ENCODE assay signal across 27 mouse cellular contexts in the genomic region with DNA sequence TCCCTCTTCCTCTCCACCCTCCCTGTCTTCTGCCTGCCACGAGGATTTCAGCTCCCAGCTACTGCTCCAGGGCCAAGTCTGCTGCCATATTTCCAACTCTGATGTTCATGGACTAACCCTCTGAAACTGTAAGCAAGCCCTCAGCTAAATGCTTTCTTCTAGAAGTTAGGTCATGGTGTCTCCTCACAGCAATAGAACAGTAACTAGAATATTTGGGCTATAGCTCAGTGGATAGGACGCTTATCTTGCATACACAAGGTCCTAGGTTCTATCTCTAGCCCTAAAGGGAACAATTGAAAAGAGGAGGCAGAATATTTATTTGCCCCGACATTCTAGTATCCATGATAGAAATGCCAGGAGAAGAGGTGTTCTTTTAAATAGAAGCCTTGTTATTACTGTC. TPM values are rescaled to one million over a fixed set of nuclear protein-coding genes. Genes with fewer than 3 reads are reported as not detected.
DNase-seq lines count a peak whose midpoint lies in the region; ATAC-seq and TF ChIP-seq lines count a peak whose summit lies in the region.
"Had no signal": no experiment of that assay in that cellular context is flagged by ENCODE, and none has a peak within 500 bp of the region (broad histone marks: within the 10 kb centered on the region; RNA-seq: fewer than 3 reads in every experiment).

No protein-coding gene starts in this region.

- no peak for DNase-seq in gastrocnemius, adult 2 months
- DNase-seq in gastrocnemius, postnatal 25 days: no peak
- DNase-seq in heart, postnatal 0 days (ENCODE audit: low spot score): no peak
- no peak for DNase-seq in heart, postnatal 14 days
- no peak for DNase-seq in lung, postnatal 0 days (ENCODE audit: low spot score)
- DNase-seq in lung, postnatal 14 days: no peak
- no peak for DNase-seq in ovary, postnatal 36 days (ENCODE audit: low spot score)
- DNase-seq: adrenal gland, postnatal 10 days; cerebellum, adult 11-12 months; cerebellum, adult 8-10 months; cerebellum, postnatal 10 days; cerebellum, postnatal 36 days; embryo, embryonic 11 days; gastrocnemius, postnatal 10 days; heart, adult 11 months had no signal

- H3K4me1 ChIP-seq in heart, postnatal 0 days (ENCODE audit: control insufficient read depth, insufficient read depth): peaks cover 41% of the 10 kb centered on the region
- peaks cover 19% of the 10 kb centered on the region for H3K4me1 ChIP-seq in lung, postnatal 0 days (ENCODE audit: insufficient read depth, low read depth, low read length)
- peaks cover 23% of the 10 kb centered on the region for H3K4me1 ChIP-seq in neural tube, embryonic 15.5 days

- H3K4me2 ChIP-seq in heart, postnatal 0 days (ENCODE audit: low read depth, low read length): no peak overlapping the region
- H3K4me2 ChIP-seq in lung, postnatal 0 days (replicated peaks; ENCODE audit: low read depth, low read length): no peak overlapping the region
- H3K4me2 ChIP-seq in neural tube, embryonic 15.5 days: peak overlapping the region; percentile 12; the same call in 1 of the 2 replicates
- H3K4me2 ChIP-seq: embryonic facial prominence, embryonic 13.5 days; forebrain, embryonic 12.5 days; forebrain, embryonic 15.5 days; hindbrain, embryonic 14.5 days had no signal

- H3K27ac ChIP-seq in gastrocnemius, adult 2 months: peak overlapping the region; percentile 9; the same call in 1 of the 2 replicates
- peak overlapping the region; percentile 60 for H3K27ac ChIP-seq in heart, postnatal 0 days (ENCODE audit: low read depth)
- H3K27ac ChIP-seq in lung, postnatal 0 days (ENCODE audit: low read length): peak overlapping the region; percentile 52; the same call in 1 of the 2 replicates
- peak overlapping the region; percentile 51; the same call in 1 of the 2 replicates for H3K27ac ChIP-seq in neural tube, embryonic 15.5 days (replicated peaks)
- H3K27ac ChIP-seq: embryonic facial prominence, embryonic 13.5 days; forebrain, embryonic 12.5 days; forebrain, embryonic 15.5 days; hindbrain, embryonic 14.5 days; hindbrain, postnatal 0 days had no signal

- H3K36me3 ChIP-seq in heart, postnatal 0 days (replicated peaks; ENCODE audit: control insufficient read depth, insufficient read depth, low read length): no peaks in the 10 kb centered on the region
- H3K36me3 ChIP-seq in lung, postnatal 0 days (ENCODE audit: insufficient read depth, low read length): no peaks in the 10 kb centered on the region
- H3K36me3 ChIP-seq in neural tube, embryonic 15.5 days: no peaks in the 10 kb centered on the region
- H3K36me3 ChIP-seq: embryonic facial prominence, embryonic 10.5 days; embryonic facial prominence, embryonic 13.5 days; forebrain, embryonic 12.5 days; forebrain, embryonic 15.5 days had no signal

- WGBS in heart, postnatal 0 days: 69% methylated on average over 3 of the region's 3 CpGs
- 85% methylated on average over 3 of the region's 3 CpGs for WGBS in lung, postnatal 0 days
- 68% methylated on average over 3 of the region's 3 CpGs for WGBS in neural tube, embryonic 15.5 days

- H3K9ac ChIP-seq in heart, postnatal 0 days (replicated peaks; ENCODE audit: low read depth, low read length): no peak overlapping the region
- H3K9ac ChIP-seq in lung, postnatal 0 days (replicated peaks; ENCODE audit: low read depth): no peak overlapping the region
- no peak overlapping the region for H3K9ac ChIP-seq in neural tube, embryonic 15.5 days (replicated peaks)
- H3K9ac ChIP-seq: embryonic facial prominence, embryonic 13.5 days; forebrain, embryonic 12.5 days; forebrain, embryonic 15.5 days; heart, embryonic 12.5 days; hindbrain, embryonic 14.5 days had no signal

- intact Hi-C loops in gastrocnemius, adult 2 months (cut with DNase I): no loop called here
- intact Hi-C loops in heart, postnatal 14 days (cut with DNase I): no loop called here

- H3K27me3 ChIP-seq in heart, postnatal 0 days (ENCODE audit: control insufficient read depth, insufficient read depth, low read length): no peaks in the 10 kb centered on the region
- H3K27me3 ChIP-seq in lung, postnatal 0 days (replicated peaks; ENCODE audit: insufficient read depth, low read length): no peaks in the 10 kb centered on the region
- no peaks in the 10 kb centered on the region for H3K27me3 ChIP-seq in neural tube, embryonic 15.5 days (replicated peaks)
- H3K27me3 ChIP-seq: heart, embryonic 12.5 days had no signal

- no peaks in the 10 kb centered on the region for H3K9me3 ChIP-seq in heart, postnatal 0 days (replicated peaks; ENCODE audit: control insufficient read depth, low read length)
- H3K9me3 ChIP-seq in lung, postnatal 0 days (ENCODE audit: low read length): no peaks in the 10 kb centered on the region
- H3K9me3 ChIP-seq in neural tube, embryonic 15.5 days (replicated peaks): no peaks in the 10 kb centered on the region
- H3K9me3 ChIP-seq: embryonic facial prominence, embryonic 10.5 days; embryonic facial prominence, embryonic 13.5 days; forebrain, embryonic 12.5 days; forebrain, embryonic 15.5 days; heart, embryonic 12.5 days had no signal

- TF ChIP-seq CTCF in gastrocnemius, adult 2 months (IDR thresholded peaks at IDR 0.05): no peak
- TF ChIP-seq CTCF in heart, postnatal 0 days (IDR thresholded peaks at IDR 0.05; ENCODE audit: low read depth): no peak
- no peak for TF ChIP-seq CTCF in lung, postnatal 0 days (IDR thresholded peaks at IDR 0.05)

- TF ChIP-seq EP300 in heart, postnatal 0 days (IDR thresholded peaks at IDR 0.05; ENCODE audit: low read depth): no peak
- TF ChIP-seq EP300 in lung, postnatal 0 days (IDR thresholded peaks at IDR 0.05): no peak

- no peak overlapping the region for H3K4me3 ChIP-seq in gastrocnemius, adult 2 months
- H3K4me3 ChIP-seq in heart, postnatal 0 days (ENCODE audit: low read depth, low read length): no peak overlapping the region
- H3K4me3 ChIP-seq in lung, postnatal 0 days (ENCODE audit: low read depth, low read length): no peak overlapping the region
- H3K4me3 ChIP-seq in neural tube, embryonic 15.5 days (replicated peaks): no peak overlapping the region
- H3K4me3 ChIP-seq: embryonic facial prominence, embryonic 10.5 days; embryonic facial prominence, embryonic 13.5 days; erythroblast, embryonic 14.5 days; forebrain, embryonic 12.5 days; forebrain, embryonic 15.5 days; heart, embryonic 12.5 days had no signal

- ATAC-seq in heart, postnatal 0 days (ENCODE audit: insufficient read depth, low read depth): no peak
- no peak for ATAC-seq in lung, postnatal 0 days
- ATAC-seq in neural tube, embryonic 15.5 days (ENCODE audit: low FRiP score): no peak
- ATAC-seq: forebrain, embryonic 15.5 days; hindbrain, postnatal 0 days; inflammation-experienced regulatory T-cells, adult 6 months; intestine, embryonic 16.5 days; Patski had no signal

RNA-seq across cellular contexts. Expression of a gene that starts 16.0 kb away (rescaled TPM):
- total RNA-seq in gastrocnemius, adult 2 months (2021): 1 to 10 TPM; 2.2 to 5.4 TPM
- total RNA-seq in gastrocnemius, postnatal 25 days (2021): 1 to 10 TPM; 3.4 to 5.7 TPM
- 510 and 558 TPM in 2 replicates for total RNA-seq in heart, postnatal 0 days (2014; rRNA removed; ENCODE audit: low replicate concordance)
- 41.0 and 42.6 TPM in 2 replicates for polyA plus RNA-seq in heart, postnatal 0 days (2015; fragmentation: Nextera tagmentation; extraction: Ambion mirVana)
- total RNA-seq in heart, postnatal 14 days (2021): 100 to 1,000 TPM; 496 to 513 TPM
- 49.0 and 49.5 TPM in 2 replicates for polyA plus RNA-seq in lung, postnatal 0 days (2015; fragmentation: Nextera tagmentation; extraction: Ambion mirVana)
- polyA plus RNA-seq in neural tube, embryonic 15.5 days (2015; fragmentation: Nextera tagmentation; extraction: Ambion mirVana): 10.9 and 12.2 TPM in 2 replicates
- polyA plus RNA-seq: Patski had no signal

Comparison
In these comparisons a context has a peak if more than half of its experiments do, and no peak if none do; other contexts are left out.
1. H3K27ac ChIP-seq: peak in every context shown above with its lines; median percentile 60 in heart, postnatal 0 days; 52 in lung, postnatal 0 days; 51 in neural tube, embryonic 15.5 days; 9 in gastrocnemius, adult 2 months.
2. RNA of a gene that starts 16.0 kb away (total RNA-seq): 510 to 558 TPM in heart, postnatal 0 days and 496 to 513 TPM in heart, postnatal 14 days; 3.4 to 5.7 TPM in gastrocnemius, postnatal 25 days and 2.2 to 5.4 TPM in gastrocnemius, adult 2 months; every median in the first group is over 10 times any median in the second.